7 mouse cellular contexts compared by ENCODE assay signal in the genomic region with DNA sequence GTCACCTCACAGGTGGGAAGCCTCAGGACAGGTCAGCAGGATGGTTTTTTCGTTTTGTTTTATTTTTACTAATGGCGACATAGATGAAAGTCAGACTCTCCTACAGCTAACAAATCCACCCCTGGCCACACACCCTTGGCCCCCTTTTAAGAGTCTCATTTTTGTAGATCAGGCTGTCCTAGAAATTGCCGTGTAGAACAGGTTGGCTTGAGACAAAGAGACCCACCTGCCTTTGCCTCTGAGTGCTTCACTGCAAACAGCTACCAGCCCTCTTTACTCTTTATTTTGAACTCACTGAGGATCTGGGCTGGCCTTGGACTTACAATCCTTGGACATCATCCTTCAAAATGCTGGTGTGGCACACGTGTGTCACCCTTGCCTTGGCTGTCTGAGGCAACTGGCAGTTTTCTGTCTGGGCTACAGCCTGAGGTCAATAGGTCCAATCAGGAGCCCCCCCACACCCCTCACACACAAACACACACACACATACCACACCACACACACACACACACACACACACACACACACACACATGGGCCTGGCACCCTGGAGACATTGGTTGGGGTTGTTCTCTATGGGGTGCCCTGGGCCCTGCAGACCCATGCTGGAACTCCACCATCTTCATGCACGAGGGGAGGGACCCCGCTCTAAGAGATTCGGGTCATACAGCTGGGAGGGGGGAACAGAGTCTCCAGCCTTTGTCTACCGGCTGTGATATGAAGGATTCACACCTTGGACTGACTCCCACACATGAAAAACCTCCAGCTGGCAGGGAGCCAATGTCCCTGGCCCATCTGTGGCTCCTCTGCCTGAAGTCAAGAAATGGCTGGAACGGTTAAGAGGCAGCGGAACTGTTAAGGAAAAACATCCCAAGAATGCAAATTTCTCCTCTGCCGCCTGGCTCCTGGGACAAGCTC. TPM values are rescaled to one million over a fixed set of nuclear protein-coding genes. Genes with fewer than 3 reads are reported as not detected.
DNase-seq lines count a peak whose midpoint lies in the region.

No protein-coding gene starts in this region.

- DNase-seq in ovary, postnatal 14 days (ENCODE audit: low spot score), result peak; percentile 69
- DNase-seq in ovary, postnatal 10 days (ENCODE audit: low spot score), result no peak
- DNase-seq in cerebellum, postnatal 10 days, result peak; percentile 96
- DNase-seq in heart, postnatal 4 days, result peak; percentile 78
- DNase-seq in lung, postnatal 10 days, result peak; percentile 83
- no peak for DNase-seq in spleen, postnatal 14 days (ENCODE audit: low spot score in 2 of 2)
- DNase-seq in gastrocnemius, adult 8-10 months (ENCODE audit: low spot score in 2 of 2), result no peak

RNA-seq across cellular contexts. Expression of a gene that starts 42.4 kb away (rescaled TPM):
- total RNA-seq in heart, postnatal 4 days (2021), result under 1 TPM; 0.38 to 0.47 TPM
- total RNA-seq in gastrocnemius, adult 8-10 months (2022), result 1 to 10 TPM; 1.1 to 2.7 (median 1.7) TPM

RNA-seq across cellular contexts. Expression of a gene that starts 42.5 kb away (rescaled TPM):
- total RNA-seq in heart, postnatal 4 days (2021), result 1 to 10 TPM; 6.4 to 9.5 TPM
- 10 to 100 TPM in 3 of 4 experiments, 1 to 10 TPM in 1; 6.8 to 31.8 (median 26.9) TPM for total RNA-seq in gastrocnemius, adult 8-10 months (2022)

RNA-seq across cellular contexts. Expression of a gene that starts 53.1 kb away (rescaled TPM):
- not detected for total RNA-seq in heart, postnatal 4 days (2021)
- under 1 TPM in 1 of 4 experiments, not detected in 3; 0.24 TPM for total RNA-seq in gastrocnemius, adult 8-10 months (2022)

RNA-seq across cellular contexts. Expression of a gene that starts 54.3 kb away (rescaled TPM):
- total RNA-seq in heart, postnatal 4 days (2021), result 10 to 100 TPM; 15.5 to 17.2 TPM
- total RNA-seq in gastrocnemius, adult 8-10 months (2022), result 1 to 10 TPM; 2.1 to 4.0 (median 2.3) TPM

Comparison
In these comparisons a context has a peak if more than half of its experiments do, and no peak if none do; other contexts are left out.
1. DNase-seq: peak in ovary, postnatal 14 days (single experiment), cerebellum, postnatal 10 days (2 of 2), heart, postnatal 4 days (single experiment) and lung, postnatal 10 days (single experiment); none in ovary, postnatal 10 days (single experiment), spleen, postnatal 14 days (0 of 2) and gastrocnemius, adult 8-10 months (0 of 2).